Mouse (Mus musculus) midbrain, embryonic 16.5 days (tissue): ENCODE results near the gene Scand1. TPM values are rescaled to one million over a fixed set of nuclear protein-coding genes. Genes with fewer than 3 reads are reported as not detected.

Experiments
- ATAC-seq: fragments of 200-750 bp; cut with Nextera tagmentation; 2 replicates; pipeline ENCODE4 v1.8.0; 2017; ENCODE audit warnings: moderate TSS enrichment
- H3K27ac ChIP-seq: fragments of 300-500 bp; sonication (generic); 2 replicates; pipeline ENCODE4 v1.5.1; 2014; ENCODE audit warnings: mild to moderate bottlenecking, low read length, mixed read lengths
- H3K27me3 ChIP-seq: fragments of 300-500 bp; sonication (generic); 2 replicates; pipeline ENCODE4 v1.6.1; 2014; ENCODE audit warnings: low read depth, low read length, mixed read lengths; ENCODE audit not compliant: control insufficient read depth, insufficient read depth
- H3K36me3 ChIP-seq: fragments of 300-500 bp; sonication (generic); 2 replicates; pipeline ENCODE4 v1.6.1; 2014; ENCODE audit warnings: mild to moderate bottlenecking, low read length, moderate library complexity, mixed read lengths; ENCODE audit not compliant: control insufficient read depth, insufficient read depth
- H3K4me1 ChIP-seq: fragments of 300-500 bp; sonication (generic); 2 replicates; pipeline ENCODE4 v1.6.1; 2014; ENCODE audit warnings: mild to moderate bottlenecking, low read length, mixed read lengths; ENCODE audit not compliant: control insufficient read depth, insufficient read depth
- H3K4me2 ChIP-seq: fragments of 300-500 bp; sonication (generic); 2 replicates; pipeline ENCODE4 v1.6.1; 2014; ENCODE audit warnings: mild to moderate bottlenecking, low read length, mixed read lengths
- H3K4me3 ChIP-seq: fragments of 300-500 bp; sonication (generic); 2 replicates; pipeline ENCODE4 v1.5.1; 2014; ENCODE audit warnings: low read depth, mild to moderate bottlenecking, low read length, moderate library complexity, mixed read lengths
- H3K9ac ChIP-seq: fragments of 300-500 bp; sonication (generic); 2 replicates; pipeline ENCODE4 v1.6.1; 2014; ENCODE audit warnings: low read depth, low read length, mixed read lengths
- H3K9me3 ChIP-seq: fragments of 300-500 bp; sonication (generic); replicated peaks from 2 replicates; pipeline ENCODE4 v1.6.1; 2014; ENCODE audit warnings: mild to moderate bottlenecking, low read length, mixed read lengths; ENCODE audit not compliant: control insufficient read depth, poor library complexity, severe bottlenecking
- WGBS: fragments of 180-500 bp; shearing (Covaris S2); extraction: QIAGEN DNeasy Blood & Tissue Kit; methylation state at CpG from one replicate; pipeline ENCODE4 v1.1.7; 2014; 5-methylcytosine and 5-hydroxymethylcytosine counted together
- polyA plus RNA-seq: library from polyadenylated mRNA; unstranded; fragments of >200 nt; fragmentation: Nextera tagmentation; extraction: Ambion mirVana; gene quantifications from 2 replicates; pipeline ENCODE4 v1.2.1, GENCODE M21; 2015

The Scand1 gene
- polyA plus RNA-seq, 1 experiment from 2014 or later, result 82.1 TPM

GRCm38 (mm10) chr2:156311841-156312291, 638 bp downstream of the Scand1 start:
- 0% methylated on average over 51 of the region's 53 CpGs for WGBS
- peak; percentile 46 for ATAC-seq
- H3K27me3 ChIP-seq, result no peaks in the 10 kb centered on the region
- no peaks in the 10 kb centered on the region for H3K36me3 ChIP-seq
- peaks cover 12% of the 10 kb centered on the region for H3K4me1 ChIP-seq
- H3K27ac ChIP-seq, result peak overlapping the region; percentile 96
- peak overlapping the region; percentile 94 for H3K9ac ChIP-seq
- peak overlapping the region; percentile 93 for H3K4me3 ChIP-seq
- peak overlapping the region; percentile 75 for H3K4me2 ChIP-seq
- H3K9me3 ChIP-seq, result no peaks in the 10 kb centered on the region

DNA sequence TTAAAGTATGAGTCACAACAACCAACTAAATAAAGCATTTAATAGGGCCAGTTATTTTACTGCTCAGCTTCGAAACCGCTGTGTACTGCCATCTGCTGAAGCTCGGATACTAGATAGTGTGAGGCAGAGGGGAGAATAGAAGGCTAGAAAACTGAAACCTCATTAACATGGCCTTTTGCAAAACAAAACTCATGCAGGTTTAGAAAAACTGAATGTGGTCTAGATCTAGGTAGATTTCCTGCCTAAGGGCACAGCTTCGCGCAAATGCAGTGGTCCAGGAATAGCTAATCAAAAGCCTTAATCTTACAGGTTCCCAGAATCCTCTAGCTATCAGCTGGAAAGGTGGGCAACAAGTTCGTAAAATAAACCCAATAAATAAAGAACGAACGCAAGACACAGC, 1.1 kb downstream of the Scand1 start:
- Histone ChIP-seq H3K27ac (peak overlapping the region; percentile 96), H3K4me3 (peak overlapping the region; percentile 93), H3K9me3 (no peaks in the 10 kb centered on the region), H3K9ac (peak overlapping the region; percentile 94), H3K4me1 (peaks cover 12% of the 10 kb centered on the region), H3K36me3 (no peaks in the 10 kb centered on the region), H3K4me2 (peak overlapping the region; percentile 75), H3K27me3 (no peaks in the 10 kb centered on the region)
- ATAC-seq, result no peak
- WGBS, result 24% methylated on average over 8 of the region's 8 CpGs

GRCm38 (mm10) chr2:156310945-156311344, 1.6 kb downstream of the Scand1 start:
- peaks cover 12% of the 10 kb centered on the region for H3K4me1 ChIP-seq
- ATAC-seq, result no peak
- H3K36me3 ChIP-seq, result no peaks in the 10 kb centered on the region
- WGBS, result 92% methylated on average over 5 of the region's 5 CpGs
- no peaks in the 10 kb centered on the region for H3K27me3 ChIP-seq
- H3K9ac ChIP-seq, result peak overlapping the region; percentile 94
- peak overlapping the region; percentile 93; the same call in 1 of the 2 replicates for H3K4me3 ChIP-seq
- H3K27ac ChIP-seq, result peak overlapping the region; percentile 96; the same call in 1 of the 2 replicates
- H3K9me3 ChIP-seq, result no peaks in the 10 kb centered on the region
- H3K4me2 ChIP-seq, result peak overlapping the region; percentile 75

DNA sequence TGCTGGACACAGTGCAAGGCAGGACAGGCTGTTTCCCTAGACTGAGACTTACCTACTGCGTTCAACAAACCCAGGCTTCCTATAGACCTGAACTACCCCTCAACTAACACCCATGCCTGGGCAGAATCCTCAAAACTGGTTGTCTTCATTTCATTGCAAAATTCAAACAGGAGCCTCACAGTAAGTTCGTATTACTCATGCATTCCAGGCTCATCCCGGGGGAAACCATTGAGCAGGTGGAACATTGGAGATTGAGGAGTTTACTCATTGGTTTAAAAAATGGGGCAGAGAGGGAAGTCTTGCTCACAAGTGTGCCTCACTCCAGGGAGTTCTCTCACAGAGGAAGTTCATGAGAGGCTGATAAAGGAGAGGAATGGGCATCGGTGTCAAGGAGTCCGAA, 2.0 kb downstream of the Scand1 start:
- no peaks in the 10 kb centered on the region for H3K27me3 ChIP-seq
- WGBS, result 94% methylated on average over 5 of the region's 5 CpGs
- H3K9ac ChIP-seq, result no peak overlapping the region
- H3K27ac ChIP-seq, result no peak overlapping the region
- no peak for ATAC-seq
- no peak overlapping the region for H3K4me3 ChIP-seq
- no peak overlapping the region for H3K4me2 ChIP-seq
- no peaks in the 10 kb centered on the region for H3K36me3 ChIP-seq
- no peaks in the 10 kb centered on the region for H3K9me3 ChIP-seq
- peaks cover 12% of the 10 kb centered on the region for H3K4me1 ChIP-seq

DNA sequence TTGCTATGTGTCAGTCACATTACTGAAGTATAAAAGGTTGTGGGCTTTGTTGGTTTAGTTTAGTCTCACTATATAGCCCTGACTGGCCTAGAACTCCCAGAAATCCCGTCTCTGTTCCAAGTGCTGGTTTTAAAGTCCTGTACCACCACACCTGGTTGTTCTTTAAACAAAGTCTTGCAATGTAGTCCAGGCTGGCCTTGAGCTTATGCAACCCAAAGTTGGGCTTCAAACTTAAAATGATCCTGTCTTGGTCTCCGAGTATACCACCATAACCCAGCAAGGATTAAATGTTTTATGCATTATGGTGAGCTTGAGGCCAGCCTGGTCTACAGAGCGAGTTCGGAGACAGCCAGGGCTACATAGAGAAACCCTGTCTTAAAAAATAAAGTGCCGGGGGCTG, 2.6 kb downstream of the Scand1 start:
- 98% methylated on average over 5 of the region's 5 CpGs for WGBS
- Histone ChIP-seq H3K4me1 (peaks cover 12% of the 10 kb centered on the region), H3K27me3 (no peaks in the 10 kb centered on the region)

DNA sequence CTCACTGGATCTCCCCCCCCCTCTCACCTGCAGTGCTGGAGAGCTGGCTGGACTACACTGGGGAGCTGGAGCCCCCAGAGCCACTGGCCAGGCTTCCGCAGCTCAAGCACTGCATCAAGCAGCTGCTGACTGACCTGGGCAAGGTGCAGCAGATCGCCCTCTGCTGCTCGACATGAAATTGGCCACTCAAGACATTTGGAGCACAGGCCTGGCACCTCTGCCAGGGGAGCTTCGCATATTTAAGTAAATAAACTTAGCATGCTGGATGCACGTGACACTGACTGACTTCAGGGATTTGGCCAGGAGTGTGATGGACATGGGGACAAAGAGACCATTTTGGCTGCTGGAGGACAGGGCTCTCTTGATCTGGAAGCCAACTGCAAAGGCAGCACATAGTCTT, 5.2 kb downstream of the Scand1 start:
- Histone ChIP-seq H3K9me3 (no peaks in the 10 kb centered on the region), H3K36me3 (peaks cover 17% of the 10 kb centered on the region), H3K9ac (no peak overlapping the region), H3K27ac (no peak overlapping the region), H3K4me1 (peaks cover 5% of the 10 kb centered on the region), H3K4me2 (no peak overlapping the region), H3K27me3 (no peaks in the 10 kb centered on the region), H3K4me3 (no peak overlapping the region)
- 52% methylated on average over 5 of the region's 5 CpGs for WGBS
- no peak for ATAC-seq

More for the DNA sequence above, 2.6 kb downstream of the Scand1 start:
- Histone ChIP-seq H3K36me3 (peaks cover 1% of the 10 kb centered on the region; the same call in 1 of the 2 replicates), H3K9me3 (no peaks in the 10 kb centered on the region), H3K4me3 (no peak overlapping the region), H3K9ac (no peak overlapping the region), H3K4me2 (no peak overlapping the region), H3K27ac (no peak overlapping the region)
- ATAC-seq, result no peak

DNA sequence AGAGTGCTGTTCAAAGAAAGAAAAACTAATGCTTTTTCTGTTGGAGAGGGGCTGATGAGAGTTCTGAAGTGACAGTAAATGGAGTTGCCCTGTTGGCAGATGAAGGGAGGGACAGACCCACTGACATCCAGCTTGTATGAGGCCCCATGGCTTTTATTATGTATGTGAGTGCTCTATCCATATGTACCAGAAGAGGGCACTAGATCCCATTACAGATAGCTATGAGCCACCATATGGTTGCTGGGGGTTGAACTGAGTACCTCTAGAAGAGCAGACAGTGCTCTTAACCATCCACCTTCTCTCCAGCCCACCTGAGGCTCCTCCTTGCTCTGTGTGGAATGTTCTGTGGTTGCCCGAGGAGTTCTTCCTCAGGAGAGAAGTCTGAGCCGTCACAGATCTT, 6.7 kb downstream of the Scand1 start:
- Histone ChIP-seq H3K27ac (no peak overlapping the region), H3K4me3 (no peak overlapping the region), H3K9ac (no peak overlapping the region), H3K4me2 (no peak overlapping the region), H3K9me3 (no peaks in the 10 kb centered on the region), H3K4me1 (no peaks in the 10 kb centered on the region; the same call in 1 of the 2 replicates), H3K27me3 (no peaks in the 10 kb centered on the region), H3K36me3 (peaks cover 21% of the 10 kb centered on the region)
- ATAC-seq, result no peak
- WGBS, result 78% methylated on average over 2 of the region's 2 CpGs

DNA sequence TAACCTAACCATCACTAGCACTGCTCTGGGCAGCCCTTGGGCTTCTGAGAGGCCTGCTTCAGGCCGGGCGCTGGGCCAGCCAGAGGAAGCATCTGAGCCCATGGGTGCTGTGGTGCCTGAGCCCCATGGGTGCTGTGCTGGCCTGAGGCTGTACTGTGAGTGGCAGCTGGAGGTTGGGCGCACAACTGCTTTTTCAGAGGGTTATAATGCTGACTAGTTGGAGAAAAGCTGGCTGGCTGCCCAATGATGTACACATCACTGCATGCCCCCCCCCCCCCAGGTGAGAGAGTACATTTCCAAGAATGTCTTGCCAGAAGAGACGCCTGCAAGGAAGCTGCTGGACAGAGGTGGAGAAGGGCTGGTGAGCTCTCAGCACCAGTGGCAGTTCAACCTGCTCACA, 8.2 kb downstream of the Scand1 start:
- Histone ChIP-seq H3K36me3 (peaks cover 21% of the 10 kb centered on the region), H3K27ac (no peak overlapping the region), H3K9me3 (no peaks in the 10 kb centered on the region), H3K4me3 (no peak overlapping the region), H3K4me2 (no peak overlapping the region), H3K9ac (no peak overlapping the region), H3K27me3 (no peaks in the 10 kb centered on the region), H3K4me1 (no peaks in the 10 kb centered on the region)
- 93% methylated on average over 4 of the region's 4 CpGs for WGBS
- no peak for ATAC-seq

DNA sequence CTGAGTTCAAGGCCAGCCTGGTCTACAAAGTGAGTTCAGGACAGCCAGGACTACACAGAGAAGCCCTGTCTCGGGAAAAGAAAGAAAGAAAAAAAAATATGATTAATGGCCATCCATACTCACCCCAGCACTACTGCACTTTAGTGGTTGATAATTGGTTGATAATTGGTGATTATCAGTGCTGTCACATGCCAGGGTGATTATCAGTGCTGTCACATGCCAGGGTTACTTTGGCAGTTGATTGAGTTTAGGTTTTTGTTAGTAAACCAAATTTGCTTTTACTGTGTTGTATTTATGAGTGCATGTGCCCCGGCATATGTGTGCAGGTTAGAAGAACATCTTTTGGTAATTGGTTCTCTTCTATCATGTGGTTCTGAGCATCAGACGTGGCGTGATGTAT, 10.4 kb downstream of the Scand1 start:
- ATAC-seq, result no peak
- Histone ChIP-seq H3K27ac (no peak overlapping the region), H3K4me3 (no peak overlapping the region), H3K4me2 (no peak overlapping the region), H3K9me3 (no peaks in the 10 kb centered on the region), H3K4me1 (no peaks in the 10 kb centered on the region), H3K36me3 (peaks cover 23% of the 10 kb centered on the region), H3K9ac (no peak overlapping the region), H3K27me3 (no peaks in the 10 kb centered on the region)
- 92% methylated on average over 4 of the region's 4 CpGs for WGBS
